Mouse (Mus musculus): ENCODE data around the gene Grm4.

- no peak for TF ChIP-seq CTCF (IDR thresholded peaks at IDR 0.05)
- TF ChIP-seq POLR2A (IDR thresholded peaks at IDR 0.05; ENCODE audit: insufficient read depth, low read depth, low read length): no peak
Measured at GRCm38 (mm10) chr17:27382916-27383315, 138.3 kb downstream of the Grm4 start.

All from heart, adult 2 months (tissue).